Mouse (Mus musculus) hindbrain, embryonic 14.5 days (tissue): ENCODE data around the gene Olfr767. TPM values are rescaled to one million over a fixed set of nuclear protein-coding genes. Genes with fewer than 3 reads are reported as not detected.
"Not testable (repeated sequence)": the region's sequence is repeated elsewhere in the genome, so short reads cannot be mapped to it uniquely, and the experiment has no call there.

ENCODE experiments used
- ATAC-seq: fragments of 200-750 bp; cut with Nextera tagmentation; 2 replicates; pipeline ENCODE4 v1.8.0; 2017; ENCODE audit warnings: moderate number of reproducible peaks, mild to moderate bottlenecking, moderate TSS enrichment, moderate library complexity; ENCODE audit not compliant: low FRiP score
- DNase-seq: peaks from one replicate; pipeline ENCODE4 v3.0.0-alpha.2; 2015; ENCODE audit warnings: low spot score
- H3K27ac ChIP-seq: fragments of 300-500 bp; sonication (generic); 2 replicates; pipeline ENCODE4 v1.5.1; 2014; ENCODE audit warnings: mild to moderate bottlenecking, moderate library complexity
- H3K27me3 ChIP-seq: fragments of 300-500 bp; sonication (generic); 2 replicates; pipeline ENCODE4 v1.6.1; 2014; ENCODE audit warnings: mild to moderate bottlenecking, low read length, mixed read lengths; ENCODE audit not compliant: control insufficient read depth, insufficient read depth
- H3K36me3 ChIP-seq: fragments of 300-500 bp; sonication (generic); replicated peaks from 2 replicates; pipeline ENCODE4 v1.6.1; 2014; ENCODE audit not compliant: control insufficient read depth, insufficient read depth
- H3K4me1 ChIP-seq: fragments of 300-500 bp; sonication (generic); replicated peaks from 2 replicates; pipeline ENCODE4 v1.6.1; 2014; ENCODE audit warnings: antibody characterized with exemption, low read length, mixed read lengths; ENCODE audit not compliant: control insufficient read depth, insufficient read depth
- H3K4me2 ChIP-seq: fragments of 300-500 bp; sonication (generic); replicated peaks from 2 replicates; pipeline ENCODE4 v1.6.1; 2014; ENCODE audit warnings: mild to moderate bottlenecking, moderate library complexity
- H3K4me3 ChIP-seq: fragments of 300-500 bp; sonication (generic); replicated peaks from 2 replicates; pipeline ENCODE4 v1.5.1; 2014; ENCODE audit warnings: mild to moderate bottlenecking, low read length
- H3K9ac ChIP-seq: fragments of 300-500 bp; sonication (generic); 2 replicates; pipeline ENCODE4 v1.6.1; 2014
- H3K9me3 ChIP-seq: fragments of 300-500 bp; sonication (generic); 2 replicates; pipeline ENCODE4 v1.6.1; 2016; ENCODE audit warnings: low read length; ENCODE audit not compliant: control insufficient read depth
- WGBS: fragments of 180-500 bp; shearing (Covaris S2); extraction: QIAGEN DNeasy Blood & Tissue Kit; methylation state at CpG from one replicate; pipeline ENCODE4 v1.1.7; 2014; 5-methylcytosine and 5-hydroxymethylcytosine counted together
- polyA plus RNA-seq: library from polyadenylated mRNA; unstranded; fragments of >200 nt; fragmentation: Nextera tagmentation; extraction: Ambion mirVana; gene quantifications from 2 replicates; pipeline ENCODE4 v1.2.1, GENCODE M21; 2014

The Olfr767 gene
- polyA plus RNA-seq, result not detected in 2 replicates

DNA sequence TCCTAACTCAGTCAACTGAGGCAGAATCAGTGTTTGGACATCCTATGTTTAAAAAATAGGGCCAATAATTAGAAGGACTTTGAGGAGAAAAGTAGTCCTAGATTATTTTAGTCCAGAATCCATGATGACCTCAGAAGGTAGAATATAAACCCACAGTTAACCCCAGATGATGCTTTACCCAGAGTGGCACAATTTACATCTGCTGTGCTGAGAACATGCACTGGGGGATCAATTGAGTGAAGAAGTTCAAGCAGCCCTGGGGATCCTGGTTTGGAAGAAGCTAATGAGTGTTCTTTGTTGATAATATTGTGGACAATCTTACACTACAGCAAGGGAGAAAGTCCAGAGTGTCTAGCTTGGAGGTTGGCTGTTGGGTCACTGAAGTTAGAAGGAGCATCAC, at the start of gene Olfr767:
Gene Olfr767, minus strand, starts transcription at position 101 of the 400 bp plus-strand sequence.
- not testable (repeated sequence) for H3K4me2 ChIP-seq, H3K27ac ChIP-seq, H3K36me3 ChIP-seq, H3K4me1 ChIP-seq, H3K27me3 ChIP-seq, DNase-seq, H3K9ac ChIP-seq, H3K9me3 ChIP-seq, ATAC-seq, H3K4me3 ChIP-seq

DNA sequence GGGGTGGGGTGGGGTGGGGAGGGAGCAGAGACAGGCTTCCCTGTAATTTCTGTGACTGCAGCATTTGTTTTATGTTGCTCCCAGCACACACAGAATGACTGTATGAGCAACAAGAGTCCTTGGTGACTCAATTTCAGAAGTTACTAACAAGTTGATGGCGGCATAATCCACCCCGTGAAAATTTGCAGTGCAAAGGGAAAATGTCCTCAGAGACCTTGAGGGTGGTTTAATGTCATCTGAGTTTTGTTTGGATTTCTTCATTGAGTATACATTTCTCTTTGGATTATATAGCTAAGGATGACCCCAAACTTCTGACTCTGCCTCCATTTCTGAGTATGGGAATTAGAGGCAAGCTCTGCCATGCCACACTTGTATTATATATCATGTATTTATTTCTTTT, 35.1 kb upstream of the Olfr767 start, which contains the start of gene Olfr769:
Gene Olfr769, minus strand, starts transcription at position 101 of the 400 bp plus-strand sequence.
- 97% methylated on average over 2 of the region's 2 CpGs for WGBS
- no peaks in the 10 kb centered on the region for H3K27me3 ChIP-seq
- H3K4me1 ChIP-seq, result no peaks in the 10 kb centered on the region
- no peak within 1 kb of the TSS for H3K9ac ChIP-seq
- H3K4me2 ChIP-seq, result no peak within 1 kb of the TSS
- ATAC-seq (no peak), DNase-seq (no peak)
- no peak within 1 kb of the TSS for H3K4me3 ChIP-seq
- no peaks in the 10 kb centered on the region for H3K36me3 ChIP-seq
- no peaks in the 10 kb centered on the region for H3K9me3 ChIP-seq
- no peak within 1 kb of the TSS for H3K27ac ChIP-seq

DNA sequence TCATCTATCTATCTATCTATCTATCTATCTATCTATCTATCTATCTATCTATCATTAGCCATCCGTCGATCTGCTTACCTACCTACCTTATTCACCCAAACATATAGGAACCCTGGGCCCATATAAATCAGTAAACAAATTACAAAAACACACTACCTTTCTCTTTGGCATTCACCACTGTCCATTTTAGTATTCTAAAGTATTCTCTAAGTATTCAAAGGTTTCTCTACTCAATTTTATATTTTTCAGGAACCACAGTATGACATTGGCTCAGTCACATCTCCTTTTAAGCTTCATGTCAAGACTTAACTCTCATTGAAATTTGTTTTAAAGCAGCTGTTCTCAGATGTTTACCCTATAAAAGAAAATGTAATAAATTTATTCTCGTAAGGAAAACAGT, 32.4 kb upstream of the Olfr767 start:
- 95% methylated on average over 3 of the region's 3 CpGs for WGBS
- Histone ChIP-seq H3K27me3 (no peaks in the 10 kb centered on the region), H3K9me3 (no peaks in the 10 kb centered on the region), H3K36me3 (no peaks in the 10 kb centered on the region), H3K4me1 (no peaks in the 10 kb centered on the region), H3K27ac (no peak overlapping the region), H3K4me2 (no peak overlapping the region), H3K4me3 (no peak overlapping the region), H3K9ac (no peak overlapping the region)
- ATAC-seq, result no peak
- DNase-seq, result no peak

DNA sequence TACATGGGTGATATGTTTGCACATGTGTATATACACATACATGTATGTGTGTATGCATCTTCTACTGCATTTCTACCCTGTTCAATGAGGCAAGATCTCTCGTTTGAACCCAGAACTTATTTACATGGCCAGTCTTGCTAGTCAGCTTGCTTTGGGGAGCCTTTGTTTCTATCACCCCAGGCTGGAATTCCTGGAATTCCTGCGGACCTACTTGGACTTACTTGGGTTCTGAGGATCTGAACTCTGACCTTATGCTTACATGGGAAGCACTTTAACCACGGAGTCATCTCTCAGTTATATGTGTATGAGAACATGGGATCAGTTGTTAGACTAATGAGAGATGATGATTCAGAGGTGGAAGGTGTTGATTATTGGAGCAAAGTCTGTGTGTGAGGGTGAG, 18.5 kb upstream of the Olfr767 start:
- H3K27me3 ChIP-seq, result no peaks in the 10 kb centered on the region
- no peaks in the 10 kb centered on the region for H3K4me1 ChIP-seq
- H3K36me3 ChIP-seq, result no peaks in the 10 kb centered on the region
- DNase-seq (no peak), ATAC-seq (no peak)
- H3K4me2 ChIP-seq, result no peak overlapping the region
- H3K4me3 ChIP-seq, result no peak overlapping the region
- H3K9me3 ChIP-seq, result no peaks in the 10 kb centered on the region
- no peak overlapping the region for H3K9ac ChIP-seq
- WGBS, result 36% methylated on average over 3 of the region's 3 CpGs
- no peak overlapping the region for H3K27ac ChIP-seq

DNA sequence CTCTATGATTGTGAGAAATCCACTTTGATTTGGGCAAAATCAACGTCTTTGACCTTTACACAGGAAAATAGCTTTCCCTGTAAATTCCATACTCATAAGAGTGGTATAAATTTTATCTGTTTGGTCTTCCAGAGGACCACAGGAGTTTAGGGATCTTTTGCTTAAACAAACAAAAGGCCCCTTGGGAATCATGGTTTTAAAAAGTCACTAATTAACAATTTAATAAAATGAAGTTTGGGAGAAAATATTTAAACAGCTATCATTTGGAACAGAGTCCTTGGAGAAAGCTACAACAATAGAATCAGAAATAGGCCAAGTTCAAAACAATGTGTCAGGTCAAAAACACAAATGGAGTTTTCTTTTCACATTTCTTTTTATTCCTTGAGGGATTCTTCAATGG, 16.6 kb upstream of the Olfr767 start, which contains the start of gene Olfr768:
Gene Olfr768, minus strand, starts transcription at position 101 of the 400 bp plus-strand sequence.
- Histone ChIP-seq H3K36me3 (no peaks in the 10 kb centered on the region), H3K4me3 (no peak within 1 kb of the TSS), H3K4me2 (no peak within 1 kb of the TSS), H3K9me3 (no peaks in the 10 kb centered on the region), H3K27ac (no peak within 1 kb of the TSS), H3K27me3 (no peaks in the 10 kb centered on the region), H3K4me1 (no peaks in the 10 kb centered on the region), H3K9ac (no peak within 1 kb of the TSS)
- ATAC-seq, result no peak
- DNase-seq, result no peak
- 93% methylated on average over 1 of the region's 1 CpGs for WGBS

DNA sequence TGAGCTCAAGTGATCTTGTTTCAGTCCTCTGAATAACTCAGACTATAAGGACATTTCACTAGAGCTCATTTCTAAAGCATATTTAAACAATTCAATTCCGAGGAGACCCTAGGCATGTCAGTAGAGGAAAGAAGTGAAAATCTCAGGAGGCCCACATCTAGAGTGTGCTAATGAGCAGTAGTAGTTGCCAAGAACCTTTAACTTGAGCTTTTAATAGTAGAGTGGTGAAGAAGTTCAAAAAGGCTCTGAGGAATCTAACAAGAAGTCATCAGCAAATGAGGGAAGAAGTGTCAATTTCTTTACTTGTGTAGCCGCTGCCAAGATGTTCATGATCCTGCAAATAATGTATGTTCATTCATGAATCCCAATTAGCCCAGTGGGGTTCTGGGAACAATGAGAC, 13.8 kb downstream of the Olfr767 start, which contains the start of gene Olfr766-ps1:
Gene Olfr766-ps1, minus strand, starts transcription at position 101 of the 400 bp plus-strand sequence.
- ATAC-seq (no peak), DNase-seq (no peak)
- H3K9ac ChIP-seq, result no peak within 1 kb of the TSS
- H3K27ac ChIP-seq, result no peak within 1 kb of the TSS
- WGBS, result 87% methylated on average over 2 of the region's 2 CpGs
- no peaks in the 10 kb centered on the region for H3K36me3 ChIP-seq
- H3K4me3 ChIP-seq, result no peak within 1 kb of the TSS
- no peaks in the 10 kb centered on the region for H3K4me1 ChIP-seq
- no peak within 1 kb of the TSS for H3K4me2 ChIP-seq
- no peaks in the 10 kb centered on the region for H3K9me3 ChIP-seq
- H3K27me3 ChIP-seq, result no peaks in the 10 kb centered on the region

DNA sequence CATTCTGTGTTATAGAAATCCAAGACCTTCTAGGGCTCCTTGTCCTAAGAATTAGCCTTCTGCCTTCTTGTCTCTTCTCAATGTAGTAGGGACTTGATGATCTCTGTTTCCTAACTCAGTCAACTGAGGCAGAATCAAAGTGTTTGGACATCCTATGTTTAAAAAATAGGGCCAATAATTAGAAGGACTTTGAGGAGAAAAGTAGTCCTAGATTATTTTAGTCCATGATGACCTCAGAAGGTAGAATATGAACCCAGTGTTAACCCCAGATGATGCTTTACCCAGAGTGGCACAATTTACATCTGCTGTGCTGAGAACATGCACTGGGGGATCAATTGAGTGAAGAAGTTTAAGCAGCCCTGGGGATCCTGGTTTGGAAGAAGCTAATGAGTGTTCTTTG, 32.8 kb downstream of the Olfr767 start, which contains the start of gene Olfr765:
Gene Olfr765, minus strand, starts transcription at position 101 of the 400 bp plus-strand sequence.
- not testable (repeated sequence) for H3K4me1 ChIP-seq, ATAC-seq, H3K4me3 ChIP-seq, H3K9me3 ChIP-seq, DNase-seq, H3K36me3 ChIP-seq, H3K9ac ChIP-seq, H3K27ac ChIP-seq, H3K4me2 ChIP-seq, H3K27me3 ChIP-seq

DNA sequence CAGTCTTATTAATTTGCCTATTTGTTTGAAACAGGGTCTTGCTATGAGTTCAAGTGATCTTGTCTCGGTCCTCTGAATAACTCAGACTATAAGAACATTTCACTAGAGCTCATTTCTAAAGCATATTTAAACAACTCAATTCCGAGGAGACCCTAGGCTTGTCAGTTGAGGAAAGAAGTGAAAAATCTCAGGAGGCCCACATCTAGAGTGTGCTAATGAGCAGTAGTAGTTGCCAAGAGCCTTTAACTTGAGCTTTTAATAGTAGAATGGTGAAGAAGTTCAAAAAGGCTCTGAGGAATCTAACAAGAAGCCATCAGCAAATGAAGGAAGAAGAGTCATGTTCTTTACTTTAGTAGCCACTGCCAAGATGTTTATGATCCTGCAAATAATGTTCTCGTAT, 42.9 kb downstream of the Olfr767 start, which contains the start of gene Olfr764-ps1:
Gene Olfr764-ps1, minus strand, starts transcription at position 101 of the 400 bp plus-strand sequence.
- Histone ChIP-seq H3K9me3 (no peaks in the 10 kb centered on the region), H3K27ac (no peak within 1 kb of the TSS), H3K27me3 (no peaks in the 10 kb centered on the region), H3K9ac (no peak within 1 kb of the TSS), H3K36me3 (no peaks in the 10 kb centered on the region), H3K4me3 (no peak within 1 kb of the TSS), H3K4me1 (no peaks in the 10 kb centered on the region), H3K4me2 (no peak within 1 kb of the TSS)
- ATAC-seq, result no peak
- no peak for DNase-seq
- WGBS, result 87% methylated on average over 3 of the region's 3 CpGs

DNA sequence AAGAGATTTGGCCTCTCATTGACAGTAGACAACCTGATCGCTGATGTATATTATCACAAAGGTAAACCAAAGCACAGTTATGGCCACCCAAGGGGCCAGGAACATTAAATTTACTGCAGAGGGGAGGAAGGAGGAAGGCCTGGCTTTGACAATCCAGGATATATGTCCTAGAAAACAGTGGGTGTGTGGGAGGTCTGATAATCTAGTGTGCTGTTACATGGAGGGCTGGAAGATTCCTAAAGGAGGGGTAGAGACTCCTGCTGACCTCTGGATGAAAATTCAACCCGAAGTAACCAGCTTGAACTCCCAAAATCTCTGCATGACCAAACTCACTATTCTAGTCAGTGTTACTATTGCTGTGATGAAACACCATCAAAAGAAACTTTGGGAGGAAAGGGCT, 54.4 kb downstream of the Olfr767 start:
- H3K9me3 ChIP-seq, result no peaks in the 10 kb centered on the region
- no peaks in the 10 kb centered on the region for H3K36me3 ChIP-seq
- H3K4me1 ChIP-seq, result no peaks in the 10 kb centered on the region
- H3K4me2 ChIP-seq, result no peak overlapping the region
- 78% methylated on average over 2 of the region's 2 CpGs for WGBS
- no peak overlapping the region for H3K9ac ChIP-seq
- no peak overlapping the region for H3K4me3 ChIP-seq
- H3K27ac ChIP-seq, result no peak overlapping the region
- no peak for DNase-seq
- no peak for ATAC-seq
- no peaks in the 10 kb centered on the region for H3K27me3 ChIP-seq
